Mouse (Mus musculus) ES-E14 (cell line): Measurements from ENCODE around the gene Slc4a1. TPM values are rescaled to one million over a fixed set of nuclear protein-coding genes. Genes with fewer than 3 reads are reported as not detected.
"Not testable (repeated sequence)": the region's sequence is repeated elsewhere in the genome, so short reads cannot be mapped to it uniquely, and the experiment has no call there.

Source experiments
- DNase-seq: peaks from one replicate; pipeline ENCODE4 v3.0.0-alpha.2; 2013; ENCODE audit warnings: low read depth, low spot score
- H3K27ac ChIP-seq: 2 replicates; pipeline ENCODE4 v1.5.1; 2012; ENCODE audit warnings: low read depth, mild to moderate bottlenecking, low read length, moderate library complexity, mixed read lengths; ENCODE audit not compliant: poor library complexity, insufficient read depth, severe bottlenecking
- H3K36me3 ChIP-seq: 2 replicates; pipeline ENCODE4 v1.6.1; 2012; ENCODE audit warnings: mild to moderate bottlenecking, low read length, moderate library complexity, mixed read lengths; ENCODE audit not compliant: control insufficient read depth, poor library complexity, insufficient read depth, severe bottlenecking
- H3K4me1 ChIP-seq, 2 experiments: fragments of 150-350 bp in 1 of 2; sonication (generic) in 1 of 2; 2 replicates each; pipeline ENCODE4 v1.6.1; 2012; ENCODE audit warnings: low read length in 2 of 2, mild to moderate bottlenecking in 1 of 2, mixed read lengths in 1 of 2; ENCODE audit not compliant: control insufficient read depth in 2 of 2, insufficient read depth in 2 of 2, poor library complexity in 1 of 2
- H3K4me3 ChIP-seq, 2 experiments: fragments of 150-350 bp in 1 of 2; sonication (generic) in 1 of 2; 2 replicates each; pipeline ENCODE4 v1.5.1; 2012; ENCODE audit warnings: low read length in 2 of 2, low read depth in 1 of 2, mild to moderate bottlenecking in 1 of 2, mixed read lengths in 1 of 2; ENCODE audit not compliant: insufficient read depth in 1 of 2, poor library complexity in 1 of 2, severe bottlenecking in 1 of 2
- H3K9ac ChIP-seq: 2 replicates; pipeline ENCODE4 v1.6.1; 2012; ENCODE audit warnings: low read depth, mild to moderate bottlenecking, low read length, mixed read lengths; ENCODE audit not compliant: poor library complexity, insufficient read depth, severe bottlenecking
- H3K9me3 ChIP-seq: fragments of 150-350 bp; sonication (generic); 2 replicates; pipeline ENCODE4 v1.6.1; 2012; ENCODE audit warnings: low read depth, mild to moderate bottlenecking, low read length; ENCODE audit not compliant: control insufficient read depth, insufficient read depth
- CHD2 ChIP-seq: IDR thresholded peaks from 2 replicates; pipeline ENCODE4 v1.6.1; 2014; ENCODE audit warnings: mild to moderate bottlenecking, low read depth, low read length, inconsistent platforms
- HCFC1 ChIP-seq: IDR thresholded peaks from 2 replicates; pipeline ENCODE4 v1.6.1; 2012; ENCODE audit warnings: low read length, inconsistent platforms, borderline replicate concordance; ENCODE audit not compliant: insufficient read depth
- MAFK ChIP-seq: IDR thresholded peaks from 2 replicates; pipeline ENCODE4 v1.6.1; 2014; ENCODE audit warnings: mild to moderate bottlenecking, low read depth, low read length, inconsistent platforms; ENCODE audit not compliant: insufficient read depth
- ZC3H11A ChIP-seq: IDR thresholded peaks from 2 replicates; pipeline ENCODE4 v1.6.1; 2012; ENCODE audit warnings: low read depth, mild to moderate bottlenecking, inconsistent platforms, low read length, borderline replicate concordance
- ZNF384 ChIP-seq: IDR thresholded peaks from 2 replicates; pipeline ENCODE4 v1.6.1; 2012; ENCODE audit warnings: low read depth, low read length, inconsistent platforms
- in situ Hi-C, 2 experiments: fragments of 600-800 bp; cut with MboI; formaldehyde crosslinking; loops; one replicate each; pipeline ENCODE4 v1.15.1; 2025; ENCODE audit warnings: low sequenced_read_pairs in 2 of 2, inconsistent platforms in 1 of 2; ENCODE audit not compliant: unreplicated experiment in 2 of 2
- total RNA-seq: library from RNA; depleted of rRNA; stranded (reverse); fragments of 300-350 nt; gene quantifications from 2 replicates; pipeline ENCODE4 v1.2.3, GENCODE M21; 2012

The Slc4a1 gene
- total RNA-seq, 1 experiment = 0.18 TPM

DNA sequence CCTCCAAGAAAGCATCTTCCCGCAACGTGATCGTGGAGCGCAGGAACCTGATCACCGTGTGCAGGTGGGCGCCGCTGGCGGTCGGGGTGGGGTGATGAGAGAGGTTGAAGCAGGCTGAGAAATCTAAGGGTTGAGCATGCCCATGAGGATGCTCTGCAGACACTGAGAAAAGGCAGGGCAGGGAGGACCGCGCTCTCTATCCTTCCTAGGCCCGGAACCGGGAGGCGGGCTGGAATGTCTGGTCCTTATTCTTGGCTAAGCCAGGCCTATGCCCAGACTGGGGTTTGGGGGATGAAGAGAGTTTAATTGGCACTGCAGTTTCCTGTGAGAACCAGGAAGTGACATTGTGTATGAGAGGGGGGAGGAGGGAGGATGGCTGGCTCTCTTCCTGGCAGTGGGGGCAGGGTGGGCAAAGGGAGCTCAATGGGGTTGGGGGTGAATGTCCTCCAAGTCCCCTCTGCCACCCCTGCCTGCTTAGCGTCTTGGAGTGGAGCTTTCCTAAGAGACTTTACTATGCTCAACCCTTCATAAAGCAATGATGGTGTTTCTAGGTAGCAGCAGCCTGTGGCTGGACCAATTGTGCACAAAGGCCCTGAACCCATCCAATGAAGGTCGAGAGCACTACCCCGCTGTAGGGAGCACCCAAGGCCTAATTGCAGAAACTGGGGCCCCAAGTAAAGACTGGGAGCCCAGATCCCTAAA, 27.9 kb upstream of the Slc4a1 start:
- Histone ChIP-seq H3K9ac (peak overlapping the region; percentile 8; the same call in 1 of the 2 replicates), H3K27ac (no peak overlapping the region), H3K4me3 (peak overlapping the region; percentile 65 to 90), H3K36me3 (no peaks in the 10 kb centered on the region), H3K4me1 (peaks cover 7 to 30% of the 10 kb centered on the region in 2 experiments), H3K9me3 (no peaks in the 10 kb centered on the region)
- TF ChIP-seq HCFC1 (no peak), ZC3H11A (no peak), CHD2 (no peak), MAFK (no peak), ZNF384 (no peak)
- DNase-seq = no peak
- in situ Hi-C loops = no loop called here

DNA sequence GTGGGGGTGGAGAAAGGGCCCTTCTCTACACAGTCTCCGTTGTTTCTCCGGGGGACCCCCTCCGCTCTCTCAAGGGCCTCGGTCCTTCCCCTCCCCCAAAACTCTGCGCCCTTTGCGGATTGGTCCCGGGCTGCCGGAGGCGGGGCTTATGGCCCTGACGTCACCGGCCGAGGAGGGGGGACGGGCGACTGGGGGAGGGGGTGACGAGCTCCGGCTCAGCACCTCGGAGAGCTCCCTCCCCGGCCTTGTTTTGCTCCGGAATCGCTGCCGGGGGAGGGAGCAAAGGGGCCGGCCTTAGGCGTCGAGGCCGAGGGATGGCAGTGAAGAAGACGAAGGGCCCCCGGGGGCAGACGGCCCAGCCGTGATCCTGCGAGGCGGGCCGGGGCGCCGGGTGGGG, 27.2 kb upstream of the Slc4a1 start, which contains the start of gene Rundc3a:
Gene Rundc3a, plus strand, starts transcription at position 166 of the 397 bp plus-strand sequence.
- peaks cover 7 to 29% of the 10 kb centered on the region in 2 experiments for H3K4me1 ChIP-seq
- in situ Hi-C loops = no loop called here

DNA sequence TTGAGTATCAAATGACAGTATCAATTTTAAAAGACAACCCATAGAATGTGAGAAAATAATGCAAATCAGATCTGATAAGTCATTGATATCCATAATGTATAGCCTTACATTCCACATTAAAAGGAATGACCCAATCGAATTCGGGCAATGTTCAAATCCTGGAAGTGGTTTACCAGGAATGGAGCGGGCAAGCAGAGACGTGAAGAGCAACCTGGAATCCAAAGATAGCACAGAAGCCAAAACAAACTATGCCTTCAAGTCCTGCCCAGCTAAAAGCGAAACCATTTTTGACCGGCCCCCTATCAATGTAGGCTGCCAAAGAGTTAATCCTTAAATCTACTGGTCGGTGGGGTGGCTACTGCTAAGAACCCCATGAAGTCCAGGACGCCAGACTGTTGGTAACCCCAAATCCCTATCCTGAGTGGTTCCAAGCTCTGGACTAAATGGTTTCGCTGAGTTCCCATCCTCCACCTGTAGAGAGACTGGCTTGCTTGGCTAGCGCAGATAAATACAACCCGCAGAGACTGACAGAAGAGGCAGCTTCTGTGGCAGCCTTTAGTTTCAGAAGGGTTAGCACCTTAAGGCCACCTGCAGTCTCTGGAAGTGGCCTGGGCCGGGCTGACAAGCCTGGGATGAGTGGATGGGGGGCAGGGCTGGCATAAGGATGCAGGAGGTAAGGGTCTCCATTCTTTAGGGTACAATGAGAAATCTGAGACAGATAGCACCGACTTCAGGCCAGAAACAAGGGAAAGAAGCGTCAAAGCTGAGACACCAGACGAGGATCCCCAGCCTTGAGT, 26.6 kb upstream of the Slc4a1 start:
- peak overlapping the region; percentile 46; the same call in 1 of the 2 replicates for H3K9ac ChIP-seq
- peaks cover 6 to 25% of the 10 kb centered on the region in 2 experiments for H3K4me1 ChIP-seq
- DNase-seq = no peak
- no peaks in the 10 kb centered on the region for H3K9me3 ChIP-seq
- in situ Hi-C loops = no loop called here
- no peak overlapping the region for H3K27ac ChIP-seq
- no peaks in the 10 kb centered on the region for H3K36me3 ChIP-seq
- no peak for TF ChIP-seq CHD2
- TF ChIP-seq ZNF384 = no peak
- TF ChIP-seq ZC3H11A = no peak
- TF ChIP-seq HCFC1 = no peak
- no peak for TF ChIP-seq MAFK
- peak overlapping the region; percentile 51 to 90 for H3K4me3 ChIP-seq

More for the DNA sequence above, 27.2 kb upstream of the Slc4a1 start, which contains the start of gene Rundc3a:
- DNase-seq = peak; percentile 91
- Histone ChIP-seq H3K36me3 (no peaks in the 10 kb centered on the region), H3K27ac (no peak within 1 kb of the TSS), H3K9ac (peak within 1 kb of the TSS; percentile 46; the same call in 1 of the 2 replicates), H3K4me3 (peak within 1 kb of the TSS; percentile 65 to 90), H3K9me3 (no peaks in the 10 kb centered on the region)
- TF ChIP-seq ZNF384 = no peak
- TF ChIP-seq CHD2 = peak; percentile 53; the same call in 1 of the 2 replicates

DNA sequence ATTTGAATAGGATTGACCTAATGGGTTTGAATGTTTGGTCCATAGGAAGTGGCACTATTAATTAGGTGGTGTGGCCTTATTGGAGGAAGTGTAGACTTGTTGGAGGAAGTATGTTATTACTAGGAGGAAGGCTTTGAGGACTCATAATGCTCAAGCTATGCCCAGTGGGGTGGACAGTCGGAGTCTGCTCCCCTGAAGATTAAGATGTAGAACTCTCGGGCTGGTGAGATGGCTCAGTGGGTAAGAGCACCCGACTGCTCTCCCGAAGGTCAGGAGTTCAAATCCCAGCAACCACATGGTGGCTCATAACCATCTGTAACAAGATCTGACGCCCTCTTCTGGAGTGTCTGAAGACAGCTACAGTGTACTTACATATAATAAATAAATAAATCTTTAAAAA, 23.4 kb upstream of the Slc4a1 start:
- H3K4me3 ChIP-seq, DNase-seq, H3K9ac ChIP-seq, in situ Hi-C loops, H3K36me3 ChIP-seq, H3K27ac ChIP-seq, H3K9me3 ChIP-seq: not testable (repeated sequence)
- H3K4me1 ChIP-seq = peaks cover 3 to 13% of the 10 kb centered on the region in 2 experiments; a peak in 3 of 4 replicates
